ENCODE assay signal across 9 mouse cellular contexts in the genomic region with DNA sequence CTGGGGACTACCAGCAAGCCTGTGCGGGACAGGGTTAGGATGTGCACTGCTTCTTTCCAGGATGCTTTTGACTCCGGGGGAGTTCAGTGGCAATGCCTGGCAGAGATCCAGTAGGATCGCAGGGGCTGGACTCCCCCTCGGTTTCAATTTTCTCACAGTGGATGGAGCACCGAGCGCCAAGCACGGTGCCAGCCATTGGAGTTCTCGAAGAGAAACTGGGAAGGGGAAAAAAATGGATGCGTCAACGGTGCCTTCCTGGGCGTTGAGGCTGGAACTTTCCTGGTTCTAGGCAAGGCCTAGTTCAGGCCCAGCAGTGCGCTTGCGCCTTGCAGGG. TPM values are rescaled to one million over a fixed set of nuclear protein-coding genes. Genes with fewer than 3 reads are reported as not detected.
A peak's percentile ranks its signal among the peaks of the same experiment; 100 is the strongest.
DNase-seq lines count a peak whose midpoint lies in the region; ATAC-seq and TF ChIP-seq lines count a peak whose summit lies in the region.
"Had no signal": no experiment of that assay in that cellular context is flagged by ENCODE, and none has a peak within 500 bp of the region (broad histone marks: within the 10 kb centered on the region; RNA-seq: fewer than 3 reads in every experiment).

No protein-coding gene starts in this region.

- peaks cover 71% of the 10 kb centered on the region for H3K27me3 ChIP-seq in heart, embryonic 10.5 days (ENCODE audit: insufficient read depth, poor library complexity, severe bottlenecking)
- peaks cover 31% of the 10 kb centered on the region for H3K27me3 ChIP-seq in limb, embryonic 14.5 days (ENCODE audit: control insufficient read depth, insufficient read depth, low read length)

- H3K9ac ChIP-seq in limb, embryonic 14.5 days (ENCODE audit: low read depth, low read length, severe bottlenecking), result peak overlapping the region; percentile 41; the same call in 1 of the 2 replicates

- peak overlapping the region; percentile 61 for H3K4me3 ChIP-seq in heart, embryonic 10.5 days
- peak overlapping the region; percentile 41 for H3K4me3 ChIP-seq in limb, embryonic 14.5 days (replicated peaks; ENCODE audit: low read length)

- 46% methylated on average over 13 of the region's 13 CpGs for WGBS in heart, embryonic 10.5 days
- WGBS in limb, embryonic 14.5 days, result 44% methylated on average over 13 of the region's 13 CpGs

- H3K36me3 ChIP-seq in heart, embryonic 10.5 days, result no peaks in the 10 kb centered on the region
- H3K36me3 ChIP-seq in limb, embryonic 14.5 days (ENCODE audit: control insufficient read depth, insufficient read depth, low read length), result no peaks in the 10 kb centered on the region

- peaks cover 17% of the 10 kb centered on the region for H3K4me1 ChIP-seq in heart, embryonic 10.5 days
- peaks cover 6% of the 10 kb centered on the region for H3K4me1 ChIP-seq in limb, embryonic 14.5 days (ENCODE audit: control insufficient read depth, insufficient read depth, low read length)

- intact Hi-C loops in heart, postnatal 25 days (cut with DNase I), result no loop called here

- ATAC-seq in limb, embryonic 14.5 days (ENCODE audit: low FRiP score, low read depth), result no peak

- no peak for TF ChIP-seq POLR2A in limb, embryonic 14.5 days (IDR thresholded peaks at IDR 0.05; ENCODE audit: borderline replicate concordance, extremely low read depth, insufficient read depth, insufficient read length)

- peak; percentile 75 for DNase-seq in heart, embryonic 10.5 days (ENCODE audit: low spot score)
- no peak for DNase-seq in heart, postnatal 25 days (ENCODE audit: low spot score)
- DNase-seq in right cerebral cortex, postnatal 4 days, result peak; percentile 8
- DNase-seq in right cerebral cortex, postnatal 10 days (ENCODE audit: low spot score in 2 of 2), result no peak
- no peak for DNase-seq in limb, embryonic 14.5 days (ENCODE audit: low spot score)
- DNase-seq in testis, postnatal 14 days (ENCODE audit: low spot score), result peak; percentile 25
- DNase-seq in ovary, adult 18-20 months (ENCODE audit: low spot score), result no peak
- DNase-seq in spleen, postnatal 4 days (ENCODE audit: low spot score in 2 of 2), result no peak

- no peaks in the 10 kb centered on the region for H3K9me3 ChIP-seq in heart, embryonic 10.5 days
- no peaks in the 10 kb centered on the region for H3K9me3 ChIP-seq in limb, embryonic 14.5 days (ENCODE audit: control insufficient read depth, low read length)

- peak overlapping the region; percentile 56 for H3K27ac ChIP-seq in heart, embryonic 10.5 days
- H3K27ac ChIP-seq in limb, embryonic 14.5 days (replicated peaks; ENCODE audit: low read depth, low read length), result no peak overlapping the region

- peak overlapping the region; percentile 72 for H3K4me2 ChIP-seq in limb, embryonic 14.5 days (replicated peaks; ENCODE audit: low read depth, low read length, severe bottlenecking)

RNA-seq across cellular contexts. Expression of gene Tdrd6, which starts 0.3 kb away (rescaled TPM):
- polyA plus RNA-seq in heart, embryonic 10.5 days (2016; fragmentation: Nextera tagmentation; extraction: Ambion mirVana), result 0.04 TPM in 1 of 2 replicates, not detected in the other
- total RNA-seq in heart, postnatal 25 days (2021), result not detected
- 0.12 and 0.59 TPM in 2 replicates for polyA plus RNA-seq in limb, embryonic 14.5 days (2012; rRNA removed)
- not detected in 2 replicates for polyA plus RNA-seq in limb, embryonic 14.5 days (2014; fragmentation: Nextera tagmentation; extraction: Ambion mirVana)
- polyA plus RNA-seq: small intestine, adult 2 months had no signal

RNA-seq across cellular contexts. Expression of gene Slc25a27, which starts 36.6 kb away (rescaled TPM):
- polyA plus RNA-seq in heart, embryonic 10.5 days (2016; fragmentation: Nextera tagmentation; extraction: Ambion mirVana), result 12.5 and 19.9 TPM in 2 replicates
- total RNA-seq in heart, postnatal 25 days (2021), result 1 to 10 TPM; 2.4 to 2.5 TPM
- polyA plus RNA-seq in limb, embryonic 14.5 days (2012; rRNA removed), result 28.1 and 28.6 TPM in 2 replicates
- 21.4 and 25.9 TPM in 2 replicates for polyA plus RNA-seq in limb, embryonic 14.5 days (2014; fragmentation: Nextera tagmentation; extraction: Ambion mirVana)

RNA-seq across cellular contexts. Expression of gene Cyp39a1, which starts 36.8 kb away (rescaled TPM):
- polyA plus RNA-seq in heart, embryonic 10.5 days (2016; fragmentation: Nextera tagmentation; extraction: Ambion mirVana), result 14.7 and 20.2 TPM in 2 replicates
- 1 to 10 TPM; 4.4 to 4.8 TPM for total RNA-seq in heart, postnatal 25 days (2021)
- 6.0 and 7.0 TPM in 2 replicates for polyA plus RNA-seq in limb, embryonic 14.5 days (2012; rRNA removed)
- 20.0 and 21.6 TPM in 2 replicates for polyA plus RNA-seq in limb, embryonic 14.5 days (2014; fragmentation: Nextera tagmentation; extraction: Ambion mirVana)

Comparison
In these comparisons a context has a peak if more than half of its experiments do, and no peak if none do; other contexts are left out.
1. DNase-seq: peak in heart, embryonic 10.5 days (single experiment), right cerebral cortex, postnatal 4 days (single experiment) and testis, postnatal 14 days (single experiment); none in heart, postnatal 25 days (single experiment), right cerebral cortex, postnatal 10 days (0 of 2), limb, embryonic 14.5 days (single experiment), ovary, adult 18-20 months (single experiment) and spleen, postnatal 4 days (0 of 2).